Mouse (Mus musculus): Measurements from ENCODE around the gene Map3k3. TPM values are rescaled to one million over a fixed set of nuclear protein-coding genes. Genes with fewer than 3 reads are reported as not detected.

Map3k3 gene
- polyA plus RNA-seq, 1 experiment from 2014 or later, result 43.9 TPM

DNA sequence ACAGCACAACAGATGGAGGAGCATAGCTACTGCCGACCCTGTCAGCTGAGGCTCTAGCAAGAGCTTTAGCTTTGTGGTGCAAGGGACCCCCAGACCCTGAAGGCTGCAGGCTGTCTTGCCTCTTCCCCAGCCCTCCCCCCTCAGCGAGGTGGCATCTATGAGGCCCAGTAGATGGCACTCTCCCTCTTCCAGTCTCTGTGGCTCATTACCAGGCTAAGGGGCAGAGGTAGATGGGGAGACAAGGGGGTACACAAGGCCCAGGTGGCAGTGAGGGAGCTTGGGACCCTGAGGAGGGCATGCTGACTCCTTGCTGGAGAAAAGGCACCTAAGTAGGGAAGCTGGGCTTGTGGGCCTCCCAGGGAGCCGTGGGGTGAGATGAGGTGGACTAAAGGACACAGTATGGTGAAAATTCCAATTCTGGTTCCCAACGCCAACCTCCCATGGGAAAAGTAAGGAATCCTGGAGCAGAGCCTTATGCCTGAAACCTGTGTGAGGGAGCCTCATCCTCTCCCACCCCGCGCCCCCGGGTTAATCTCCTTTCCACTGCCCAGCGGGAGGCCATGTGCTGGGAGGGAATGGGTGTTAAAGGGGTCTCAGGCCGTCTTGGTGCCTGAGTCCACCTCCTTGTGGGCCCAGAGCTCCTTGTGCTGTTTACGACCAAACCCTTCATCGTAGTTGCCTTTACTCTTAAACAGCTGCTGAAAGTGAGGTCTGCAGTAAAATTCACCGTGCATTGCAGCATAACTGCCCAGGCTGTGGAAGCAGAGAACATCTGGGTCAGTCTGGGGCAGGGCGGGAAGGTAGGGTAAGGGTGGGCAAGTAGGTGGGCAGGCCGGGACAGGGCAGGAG lies 73.9 kb downstream of the Map3k3 start:
- POLR2A ChIA-PET, result no interaction called here
- no peak for ATAC-seq
- in situ Hi-C loops (cut with MboI; ENCODE audit: low pct_unique_long_range_greater_than_20kb), result no loop called here
- CTCF ChIA-PET, result interaction anchor here (1.0 to 1.9 kb wide), 3 partner anchors 9 to 12 kb away, joined by 3 to 5 read pairs (median 4); no protein-coding TSS in a partner anchor
- TF ChIP-seq CTCF (IDR thresholded peaks at IDR 0.05), result no peak
- DNase-seq (ENCODE audit: low read depth, low spot score), result no peak
- H3K27me3 ChIP-seq, result no peaks in the 10 kb centered on the region

DNA sequence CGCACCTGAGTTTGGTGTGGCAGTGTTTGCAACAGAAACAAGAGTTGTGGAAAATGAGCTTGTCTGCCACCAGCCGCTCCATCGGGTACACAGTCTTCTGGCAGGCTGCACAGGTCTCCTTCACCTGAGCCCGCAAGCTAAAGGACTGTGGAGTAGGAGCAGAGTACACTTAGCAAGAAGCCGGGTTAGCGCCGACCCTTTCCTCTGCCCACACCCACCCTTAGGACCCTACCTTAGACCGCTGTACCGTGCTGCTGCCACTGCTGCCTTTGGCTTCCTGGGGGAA lies 74.5 kb downstream of the Map3k3 start:
- CTCF ChIA-PET, result interaction anchor here (1.4 to 1.9 kb wide), 2 partner anchors 9 to 13 kb away, joined by 4 to 5 read pairs; no protein-coding TSS in a partner anchor
- H3K27me3 ChIP-seq, result no peaks in the 10 kb centered on the region
- no peak for TF ChIP-seq CTCF (IDR thresholded peaks at IDR 0.05)
- POLR2A ChIA-PET, result no interaction called here
- ATAC-seq, result no peak
- in situ Hi-C loops (cut with MboI; ENCODE audit: low pct_unique_long_range_greater_than_20kb), result no loop called here
- DNase-seq (ENCODE audit: low read depth, low spot score), result no peak

DNA sequence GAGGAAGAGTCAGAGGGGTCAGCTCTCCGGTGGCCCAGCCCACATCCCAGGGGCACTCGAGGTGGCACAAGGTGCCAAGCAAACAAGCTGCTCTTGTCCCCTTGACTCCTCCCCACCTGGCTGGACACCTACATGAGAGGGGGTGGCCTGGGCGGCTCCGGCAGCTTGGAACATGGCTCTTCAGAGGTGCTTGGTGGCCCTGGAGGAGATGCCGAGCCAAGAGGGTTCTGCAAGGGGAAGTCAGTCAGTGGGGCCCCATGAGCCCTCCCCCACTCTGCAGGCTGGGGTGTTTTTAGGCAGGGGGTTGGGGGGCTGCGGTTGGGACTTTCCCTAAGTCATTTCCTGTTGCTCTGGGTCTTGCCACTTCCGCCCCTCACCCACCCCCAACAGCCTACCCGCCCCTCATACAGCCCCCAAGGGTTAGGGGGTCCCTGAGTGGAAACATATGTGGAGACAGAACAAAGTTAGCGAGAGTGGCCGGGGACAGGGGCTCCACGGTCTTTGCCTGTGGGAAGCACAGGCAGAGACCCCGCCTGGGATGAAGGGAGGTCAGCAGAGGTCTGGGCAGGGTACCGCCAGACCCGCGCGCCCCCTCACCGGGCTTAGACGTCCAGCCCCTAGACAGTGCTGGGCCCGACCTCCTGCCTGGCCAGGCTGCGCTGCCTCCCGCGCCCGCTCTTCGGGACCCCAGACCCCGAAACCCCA lies 75.0 kb downstream of the Map3k3 start:
- ChIA-PET CTCF (interaction anchor here (1.4 to 1.9 kb wide), 2 partner anchors 10 to 13 kb away, joined by 4 to 5 read pairs; no protein-coding TSS in a partner anchor), POLR2A (no interaction called here)
- H3K27me3 ChIP-seq, result no peaks in the 10 kb centered on the region
- TF ChIP-seq CTCF (IDR thresholded peaks at IDR 0.05), result no peak
- ATAC-seq (no peak), DNase-seq (ENCODE audit: low read depth, low spot score) (no peak)
- in situ Hi-C loops (cut with MboI; ENCODE audit: low pct_unique_long_range_greater_than_20kb), result no loop called here

GRCm38 (mm10) chr11:106159921-106160840 lies 75.8 kb downstream of the Map3k3 start:
- no peak for DNase-seq (ENCODE audit: low read depth, low spot score)
- POLR2A ChIA-PET, result interaction anchor here (0.8 kb wide), 1 partner anchor 57 kb away, joined by 3 read pairs; no protein-coding TSS in a partner anchor
- ATAC-seq, result peak; percentile 65
- CTCF ChIA-PET, result interaction anchor here (0.5 to 2.0 kb wide), 4 partner anchors 10 to 61 kb away, joined by 3 to 6 read pairs (median 4); no protein-coding TSS in a partner anchor
- no peaks in the 10 kb centered on the region for H3K27me3 ChIP-seq
- in situ Hi-C loops (cut with MboI; ENCODE audit: low pct_unique_long_range_greater_than_20kb), result no loop called here
- TF ChIP-seq CTCF (IDR thresholded peaks at IDR 0.05), result no peak

GRCm38 (mm10) chr11:106160841-106161721 lies 76.7 kb downstream of the Map3k3 start, which contains the start of the genes Gm10840 and Limd2:
Gm10840 (plus strand) TSS chr11:106160850.
Limd2 (minus strand) TSS chr11:106160860.
- DNase-seq (ENCODE audit: low read depth, low spot score) (no peak), ATAC-seq (no peak)
- POLR2A ChIA-PET, result interaction anchor here (0.8 to 1.0 kb wide), 2 partner anchors 33 to 56 kb away, joined by 3 read pairs; no protein-coding TSS in a partner anchor
- no peaks in the 10 kb centered on the region for H3K27me3 ChIP-seq
- in situ Hi-C loops (cut with MboI; ENCODE audit: low pct_unique_long_range_greater_than_20kb), result no loop called here
- TF ChIP-seq CTCF (IDR thresholded peaks at IDR 0.05), result no peak
- CTCF ChIA-PET, result interaction anchor here (0.5 to 2.0 kb wide), 5 partner anchors 9 to 77 kb away, joined by 3 to 6 read pairs (median 3); partner anchors contain the start of gene Map3k3

- ChIA-PET POLR2A (no interaction called here), CTCF (no interaction called here)
- no peak for TF ChIP-seq CTCF (IDR thresholded peaks at IDR 0.05)
- no peak for DNase-seq (ENCODE audit: low read depth, low spot score)
- ATAC-seq, result no peak
- no peaks in the 10 kb centered on the region for H3K27me3 ChIP-seq
- in situ Hi-C loops (cut with MboI; ENCODE audit: low pct_unique_long_range_greater_than_20kb), result no loop called here
Measured at GRCm38 (mm10) chr11:106162237-106162636, 77.8 kb downstream of the Map3k3 start.

DNA sequence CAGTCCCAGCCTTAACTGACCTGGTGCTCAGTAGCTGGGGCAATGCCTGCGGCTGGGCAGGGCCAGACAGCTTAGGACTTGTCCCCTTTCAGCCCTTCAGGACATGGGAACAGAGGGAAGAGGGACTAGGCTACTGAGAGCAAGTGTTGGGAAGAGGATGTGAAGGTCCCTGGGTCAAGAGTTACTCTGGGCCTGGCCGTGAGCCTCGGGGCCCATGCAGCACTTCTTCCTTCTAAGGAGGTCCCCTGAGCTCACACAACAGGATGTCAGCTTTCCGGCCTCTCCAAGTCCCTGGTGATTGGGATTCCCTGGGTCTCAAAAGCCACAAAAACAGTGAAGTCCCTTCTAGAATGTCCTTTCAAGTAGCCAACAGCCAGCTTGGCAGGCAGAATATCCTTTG lies 79.1 kb downstream of the Map3k3 start:
- no peak for ATAC-seq
- POLR2A ChIA-PET, result no interaction called here
- DNase-seq (ENCODE audit: low read depth, low spot score), result no peak
- H3K27me3 ChIP-seq, result no peaks in the 10 kb centered on the region
- no peak for TF ChIP-seq CTCF (IDR thresholded peaks at IDR 0.05)
- CTCF ChIA-PET, result interaction anchor here (0.9 kb wide), 1 partner anchor 9 kb away, joined by 3 read pairs; no protein-coding TSS in a partner anchor
- in situ Hi-C loops (cut with MboI; ENCODE audit: low pct_unique_long_range_greater_than_20kb), result no loop called here

- ChIA-PET CTCF (no interaction called here), POLR2A (no interaction called here)
- no peak for TF ChIP-seq CTCF (IDR thresholded peaks at IDR 0.05)
- no peak for ATAC-seq
- in situ Hi-C loops (cut with MboI; ENCODE audit: low pct_unique_long_range_greater_than_20kb), result no loop called here
- H3K27me3 ChIP-seq, result no peaks in the 10 kb centered on the region
- DNase-seq (ENCODE audit: low read depth, low spot score), result no peak
Measured at GRCm38 (mm10) chr11:106164601-106165180, 80.3 kb downstream of the Map3k3 start.

DNA sequence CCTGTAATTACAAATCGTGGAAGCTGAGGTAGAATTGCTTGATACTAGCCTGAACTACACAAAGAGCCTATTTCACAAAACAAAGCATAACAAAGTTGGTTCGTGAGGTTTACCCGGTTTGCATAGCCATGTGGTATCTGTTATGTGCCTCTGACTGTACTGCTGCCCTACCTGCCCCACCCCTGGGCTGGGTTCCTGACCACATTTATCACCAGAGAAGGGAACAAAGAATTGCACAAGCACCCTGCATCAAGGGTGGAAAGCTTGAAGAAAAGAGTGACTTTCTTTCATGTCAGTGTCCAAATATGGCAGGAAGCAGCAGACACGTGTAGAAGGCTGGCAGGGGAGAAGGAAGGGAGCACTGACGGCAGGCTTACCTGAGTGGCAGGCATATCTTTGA lies 83.0 kb downstream of the Map3k3 start:
- ATAC-seq, result no peak
- H3K27me3 ChIP-seq, result no peaks in the 10 kb centered on the region
- DNase-seq (ENCODE audit: low read depth, low spot score), result no peak
- in situ Hi-C loops (cut with MboI; ENCODE audit: low pct_unique_long_range_greater_than_20kb), result no loop called here
- ChIA-PET CTCF (no interaction called here), POLR2A (no interaction called here)
- no peak for TF ChIP-seq CTCF (IDR thresholded peaks at IDR 0.05)

All from Patski (cell line).